Mouse (Mus musculus) lung, embryonic 14.5 days (tissue): ENCODE measurements around the gene Sema3d. TPM values are rescaled to one million over a fixed set of nuclear protein-coding genes. Genes with fewer than 3 reads are reported as not detected.

Experiments used
- ATAC-seq: fragments of 200-750 bp; cut with Nextera tagmentation; 2 replicates; pipeline ENCODE4 v1.8.0; 2017; ENCODE audit warnings: mild to moderate bottlenecking, moderate TSS enrichment, moderate library complexity; ENCODE audit not compliant: insufficient read depth
- DNase-seq: peaks from one replicate; pipeline ENCODE4 v3.0.0-alpha.2; 2015
- H3K27ac ChIP-seq: fragments of 300-500 bp; sonication (generic); 2 replicates; pipeline ENCODE4 v1.5.1; 2014; ENCODE audit warnings: low read depth, mild to moderate bottlenecking, moderate library complexity
- H3K27me3 ChIP-seq: fragments of 300-500 bp; sonication (generic); 2 replicates; pipeline ENCODE4 v1.6.1; 2014; ENCODE audit warnings: low read length, control low read depth; ENCODE audit not compliant: insufficient read depth
- H3K36me3 ChIP-seq: fragments of 300-500 bp; sonication (generic); 2 replicates; pipeline ENCODE4 v1.6.1; 2014; ENCODE audit warnings: control low read depth; ENCODE audit not compliant: insufficient read depth
- H3K4me1 ChIP-seq: fragments of 300-500 bp; sonication (generic); 2 replicates; pipeline ENCODE4 v1.6.1; 2014; ENCODE audit warnings: antibody characterized with exemption, control low read depth; ENCODE audit not compliant: insufficient read depth
- H3K4me2 ChIP-seq: fragments of 300-500 bp; sonication (generic); 2 replicates; pipeline ENCODE4 v1.6.1; 2014; ENCODE audit warnings: mild to moderate bottlenecking
- H3K4me3 ChIP-seq: fragments of 300-500 bp; sonication (generic); 2 replicates; pipeline ENCODE4 v1.5.1; 2014; ENCODE audit warnings: low read depth, low read length
- H3K9ac ChIP-seq: fragments of 300-500 bp; sonication (generic); 2 replicates; pipeline ENCODE4 v1.6.1; 2014
- H3K9me3 ChIP-seq: fragments of 300-500 bp; sonication (generic); 2 replicates; pipeline ENCODE4 v1.6.1; 2016; ENCODE audit warnings: low read depth, low read length, control low read depth
- CTCF ChIP-seq: IDR thresholded peaks from 2 replicates; pipeline ENCODE4 v1.5.1; 2016; ENCODE audit warnings: antibody characterized with exemption, low read depth
- WGBS: fragments of 180-500 bp; shearing (Covaris S2); extraction: QIAGEN DNeasy Blood & Tissue Kit; methylation state at CpG from one replicate; pipeline ENCODE4 v1.1.7; 2014; 5-methylcytosine and 5-hydroxymethylcytosine counted together
- polyA plus RNA-seq: library from polyadenylated mRNA; unstranded; fragments of >200 nt; fragmentation: Nextera tagmentation; extraction: Ambion mirVana; gene quantifications from 2 replicates; pipeline ENCODE4 v1.2.1, GENCODE M21; 2014

Gene Sema3d
- polyA plus RNA-seq, 1 experiment from 2014 or later: 12.4 TPM

GRCm38 (mm10) chr5:12404229-12404628, 21.0 kb downstream of the Sema3d start:
- TF ChIP-seq CTCF: no peak
- ATAC-seq: peak; percentile 54; the same call in 1 of the 2 replicates
- Histone ChIP-seq H3K36me3 (no peaks in the 10 kb centered on the region), H3K9me3 (no peaks in the 10 kb centered on the region), H3K4me3 (no peak overlapping the region), H3K9ac (no peak overlapping the region), H3K4me2 (no peak overlapping the region), H3K4me1 (no peaks in the 10 kb centered on the region), H3K27ac (no peak overlapping the region), H3K27me3 (no peaks in the 10 kb centered on the region)
- no peak for DNase-seq

DNA sequence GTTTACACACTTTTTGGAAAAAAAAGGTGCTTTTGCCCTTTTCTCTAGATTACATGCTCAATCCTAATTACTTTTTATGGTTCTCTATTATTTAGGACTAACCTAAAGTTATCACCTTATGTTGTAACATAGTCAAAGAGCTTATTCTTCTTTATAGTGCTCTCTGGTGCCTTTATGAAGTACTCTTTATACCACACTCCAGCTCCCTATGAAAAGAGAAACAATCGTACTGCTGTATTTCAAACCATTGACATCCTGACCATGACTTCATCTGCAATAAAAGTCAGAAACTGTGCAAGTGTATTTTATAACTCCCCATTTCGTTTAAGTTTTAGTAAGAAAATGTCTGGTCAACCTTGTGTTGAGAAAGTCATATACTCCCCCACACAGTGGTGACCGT, 29.4 kb downstream of the Sema3d start:
- no peaks in the 10 kb centered on the region for H3K9me3 ChIP-seq
- ATAC-seq (no peak), DNase-seq (no peak)
- no peak overlapping the region for H3K27ac ChIP-seq
- H3K4me3 ChIP-seq: no peak overlapping the region
- H3K4me1 ChIP-seq: no peaks in the 10 kb centered on the region
- no peaks in the 10 kb centered on the region for H3K36me3 ChIP-seq
- no peak for TF ChIP-seq CTCF
- 70% methylated on average over 3 of the region's 3 CpGs for WGBS
- no peak overlapping the region for H3K9ac ChIP-seq
- H3K27me3 ChIP-seq: no peaks in the 10 kb centered on the region
- no peak overlapping the region for H3K4me2 ChIP-seq

DNA sequence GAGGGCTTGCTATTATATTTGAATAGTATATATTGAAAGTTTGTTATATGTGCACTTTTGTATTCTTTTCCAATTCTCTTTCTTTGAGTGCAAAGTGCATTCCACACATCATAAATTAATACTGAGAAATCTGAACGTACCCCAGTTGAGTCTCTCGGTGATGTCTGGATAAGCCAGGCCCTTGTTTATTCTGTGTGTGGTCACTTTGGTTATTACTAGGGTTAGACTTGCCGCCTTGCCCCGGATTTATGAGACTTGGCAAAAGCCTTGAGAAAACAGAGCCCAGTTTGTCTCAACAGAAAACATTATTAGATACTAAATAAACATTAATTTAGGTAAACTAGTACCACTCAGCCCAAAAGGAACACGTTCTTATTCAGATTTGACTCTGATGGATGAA, 40.1 kb downstream of the Sema3d start:
- Histone ChIP-seq H3K27me3 (no peaks in the 10 kb centered on the region), H3K9me3 (no peaks in the 10 kb centered on the region), H3K4me3 (no peak overlapping the region), H3K27ac (no peak overlapping the region), H3K9ac (no peak overlapping the region), H3K4me2 (no peak overlapping the region), H3K36me3 (no peaks in the 10 kb centered on the region), H3K4me1 (no peaks in the 10 kb centered on the region)
- 26% methylated on average over 5 of the region's 5 CpGs for WGBS
- DNase-seq (peak; percentile 56), ATAC-seq (peak; percentile 35; the same call in 1 of the 2 replicates)
- TF ChIP-seq CTCF: no peak

DNA sequence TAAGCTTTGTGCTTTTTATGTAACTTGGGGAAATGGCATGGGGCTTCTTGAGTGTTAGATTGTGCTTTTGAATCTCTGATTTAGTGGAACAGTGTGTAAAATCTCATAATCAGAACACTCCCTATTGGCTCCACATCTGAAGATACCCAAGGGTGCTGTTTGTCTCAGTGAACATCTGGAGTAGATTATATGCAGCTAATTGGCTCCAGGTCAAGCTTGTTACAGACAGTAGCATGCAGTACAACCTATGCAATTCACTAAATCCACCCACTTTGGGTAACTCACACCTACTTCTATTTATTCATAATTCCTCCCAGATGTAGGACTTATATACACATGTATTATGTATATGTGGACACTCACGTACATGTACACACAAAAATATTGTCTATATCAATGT, 58.6 kb downstream of the Sema3d start:
- 69% methylated on average over 1 of the region's 1 CpGs for WGBS
- DNase-seq (peak; percentile 20), ATAC-seq (no peak)
- Histone ChIP-seq H3K4me2 (no peak overlapping the region), H3K36me3 (no peaks in the 10 kb centered on the region), H3K27ac (no peak overlapping the region), H3K9me3 (no peaks in the 10 kb centered on the region; the same call in 1 of the 2 replicates), H3K4me3 (no peak overlapping the region), H3K27me3 (no peaks in the 10 kb centered on the region), H3K9ac (no peak overlapping the region), H3K4me1 (no peaks in the 10 kb centered on the region)
- TF ChIP-seq CTCF: no peak

GRCm38 (mm10) chr5:12442176-12443105, 59.3 kb downstream of the Sema3d start:
- H3K9ac ChIP-seq: no peak overlapping the region
- H3K4me2 ChIP-seq: no peak overlapping the region
- no peak for TF ChIP-seq CTCF
- H3K4me3 ChIP-seq: no peak overlapping the region
- WGBS: 57% methylated on average over 7 of the region's 7 CpGs
- no peaks in the 10 kb centered on the region for H3K36me3 ChIP-seq
- H3K9me3 ChIP-seq: no peaks in the 10 kb centered on the region; the same call in 1 of the 2 replicates
- no peaks in the 10 kb centered on the region for H3K4me1 ChIP-seq
- no peak overlapping the region for H3K27ac ChIP-seq
- H3K27me3 ChIP-seq: no peaks in the 10 kb centered on the region
- ATAC-seq (no peak), DNase-seq (no peak)

DNA sequence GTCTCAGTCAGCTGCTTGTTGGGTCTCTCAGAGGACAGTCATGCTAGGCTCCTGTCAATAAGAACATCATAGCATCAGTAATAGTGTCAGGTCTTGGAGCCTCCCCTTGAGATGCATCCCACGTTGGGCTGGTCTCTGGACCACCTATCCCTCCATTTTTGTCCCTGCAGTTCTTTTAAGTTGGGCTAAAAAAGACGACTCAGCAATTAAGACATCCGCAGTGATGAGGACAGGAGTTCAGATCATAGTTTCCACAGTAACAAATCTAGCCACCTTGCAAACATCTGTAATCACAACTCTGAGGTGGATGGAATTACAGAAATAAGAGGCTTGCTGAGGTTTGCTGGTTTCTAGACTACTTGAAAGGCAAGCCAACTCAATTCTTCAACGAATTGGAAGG, 67.9 kb downstream of the Sema3d start:
- Histone ChIP-seq H3K4me1 (no peaks in the 10 kb centered on the region), H3K36me3 (no peaks in the 10 kb centered on the region), H3K9ac (no peak overlapping the region), H3K4me3 (no peak overlapping the region), H3K27me3 (no peaks in the 10 kb centered on the region), H3K9me3 (no peaks in the 10 kb centered on the region), H3K27ac (no peak overlapping the region), H3K4me2 (no peak overlapping the region)
- no peak for ATAC-seq
- DNase-seq: no peak
- no peak for TF ChIP-seq CTCF
- 84% methylated on average over 4 of the region's 4 CpGs for WGBS

DNA sequence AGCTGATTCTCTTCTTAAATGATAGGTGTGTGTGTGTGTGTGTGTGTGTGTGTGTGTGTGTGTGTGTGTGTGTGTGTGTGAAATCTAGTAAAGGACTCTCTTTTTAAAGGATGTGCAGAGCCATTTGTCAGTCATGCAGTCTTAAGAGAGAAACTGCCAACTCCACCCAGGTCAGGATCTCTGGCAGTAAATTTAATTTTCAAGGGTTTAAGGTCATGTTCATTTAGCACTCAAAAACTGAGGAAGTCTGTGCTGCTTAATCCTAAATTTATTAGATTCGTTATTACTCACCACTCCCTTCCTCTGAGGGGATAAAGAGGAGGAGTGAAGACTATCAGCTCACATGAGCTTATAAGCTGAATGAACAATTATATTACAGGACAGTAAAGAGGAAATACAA, 71.8 kb downstream of the Sema3d start:
- 50% methylated on average over 1 of the region's 1 CpGs for WGBS
- no peaks in the 10 kb centered on the region for H3K27me3 ChIP-seq
- H3K4me2 ChIP-seq: no peak overlapping the region
- DNase-seq: no peak
- no peaks in the 10 kb centered on the region for H3K36me3 ChIP-seq
- H3K4me1 ChIP-seq: no peaks in the 10 kb centered on the region
- H3K9ac ChIP-seq: no peak overlapping the region
- ATAC-seq: no peak
- no peak overlapping the region for H3K4me3 ChIP-seq
- TF ChIP-seq CTCF: no peak
- H3K9me3 ChIP-seq: no peaks in the 10 kb centered on the region
- H3K27ac ChIP-seq: no peak overlapping the region
